ENCODE assay signal across 8 mouse cellular contexts in genomic region chrX:19167121-19167853, GRCm38 (mm10).
A peak's percentile ranks its signal among the peaks of the same experiment; 100 is the strongest.
DNase-seq lines count a peak whose midpoint lies in the region; ATAC-seq and TF ChIP-seq lines count a peak whose summit lies in the region.

No protein-coding gene starts in this region.

- TF ChIP-seq EP300 in MEL (IDR thresholded peaks at IDR 0.05; ENCODE audit: low read depth in 1 of 2, low read length in 2 of 2) = no peak

- H3K9ac ChIP-seq in MEL (ENCODE audit: control insufficient read depth, low read depth, low read length, poor library complexity, severe bottlenecking) = no peak overlapping the region
- no peak overlapping the region for H3K9ac ChIP-seq in heart, embryonic 12.5 days
- no peak overlapping the region for H3K9ac ChIP-seq in kidney, embryonic 15.5 days

- no peaks in the 10 kb centered on the region for H3K27me3 ChIP-seq in MEL (ENCODE audit: control insufficient read depth in 1 of 2, insufficient read depth in 2 of 2, low read length in 2 of 2)
- H3K27me3 ChIP-seq in heart, embryonic 12.5 days (replicated peaks) = no peaks in the 10 kb centered on the region
- no peaks in the 10 kb centered on the region for H3K27me3 ChIP-seq in kidney, embryonic 15.5 days
- no peaks in the 10 kb centered on the region for H3K27me3 ChIP-seq in midbrain, embryonic 10.5 days (ENCODE audit: low read depth, poor library complexity, severe bottlenecking)

- TF ChIP-seq CTCF in MEL (IDR thresholded peaks at IDR 0.05 in 2 of 3, conservative IDR thresholded peaks at IDR 0.05 in 1 of 3; ENCODE audit: control insufficient read depth in 1 of 3, insufficient read depth in 1 of 3, low read depth in 2 of 3, low read length in 3 of 3, poor library complexity in 1 of 3, severe bottlenecking in 1 of 3) = no peak

- H3K4me2 ChIP-seq in heart, embryonic 12.5 days = peak overlapping the region; percentile 33
- peak overlapping the region; percentile 43 for H3K4me2 ChIP-seq in kidney, embryonic 15.5 days

- H3K9me3 ChIP-seq in MEL (replicated peaks; ENCODE audit: insufficient read depth, low read length) = no peaks in the 10 kb centered on the region
- no peaks in the 10 kb centered on the region for H3K9me3 ChIP-seq in heart, embryonic 12.5 days (replicated peaks)
- H3K9me3 ChIP-seq in kidney, embryonic 15.5 days (replicated peaks) = no peaks in the 10 kb centered on the region
- H3K9me3 ChIP-seq in midbrain, embryonic 10.5 days (replicated peaks) = no peaks in the 10 kb centered on the region

- peak; percentile 13 for DNase-seq in embryo, embryonic 11 days
- no peak for DNase-seq in embryo, embryonic 9.5 days (ENCODE audit: extremely low spot score)
- no peak for DNase-seq in MEL (ENCODE audit: low read depth, low spot score)
- DNase-seq in cerebellum, postnatal 25 days = peak; percentile 8 to 25
- peak; percentile 11 for DNase-seq in midbrain, embryonic 10.5 days (ENCODE audit: low spot score)
- peak; percentile 26 for DNase-seq in urinary bladder, postnatal 14 days (ENCODE audit: low spot score)

- H3K27ac ChIP-seq in MEL (ENCODE audit: control insufficient read depth, low read depth, low read length) = no peak overlapping the region
- H3K27ac ChIP-seq in heart, embryonic 12.5 days (ENCODE audit: poor library complexity, severe bottlenecking) = no peak overlapping the region
- H3K27ac ChIP-seq in kidney, embryonic 15.5 days = peak overlapping the region; percentile 71; the same call in 1 of the 2 replicates
- no peak overlapping the region for H3K27ac ChIP-seq in midbrain, embryonic 10.5 days (replicated peaks)

- peaks cover 0 to 42% of the 10 kb centered on the region in 2 experiments; a peak in 3 of 4 replicates for H3K36me3 ChIP-seq in MEL (ENCODE audit: control insufficient read depth in 1 of 2, insufficient read depth in 2 of 2, low read length in 2 of 2)
- H3K36me3 ChIP-seq in heart, embryonic 12.5 days = no peaks in the 10 kb centered on the region
- no peaks in the 10 kb centered on the region for H3K36me3 ChIP-seq in kidney, embryonic 15.5 days
- no peaks in the 10 kb centered on the region for H3K36me3 ChIP-seq in midbrain, embryonic 10.5 days

- no peak for ATAC-seq in heart, embryonic 12.5 days (ENCODE audit: insufficient number of reproducible peaks, low FRiP score)
- peak; percentile 88 for ATAC-seq in kidney, embryonic 15.5 days (replicated peaks; ENCODE audit: low FRiP score)

- no peak for TF ChIP-seq POLR2A in MEL (IDR thresholded peaks at IDR 0.05; ENCODE audit: control insufficient read depth in 1 of 2, insufficient read depth in 1 of 2, low read depth in 1 of 2, low read length in 2 of 2, poor library complexity in 1 of 2)

- peaks cover 6 to 12% of the 10 kb centered on the region in 2 experiments for H3K4me1 ChIP-seq in MEL (ENCODE audit: control insufficient read depth in 1 of 2, insufficient read depth in 2 of 2, low read length in 2 of 2)
- no peaks in the 10 kb centered on the region for H3K4me1 ChIP-seq in heart, embryonic 12.5 days (replicated peaks)
- H3K4me1 ChIP-seq in kidney, embryonic 15.5 days = no peaks in the 10 kb centered on the region
- H3K4me1 ChIP-seq in midbrain, embryonic 10.5 days = no peaks in the 10 kb centered on the region

- 71% methylated on average over 12 of the region's 12 CpGs for WGBS in heart, embryonic 12.5 days
- WGBS in kidney, embryonic 15.5 days = 43% methylated on average over 12 of the region's 12 CpGs
- 77% methylated on average over 12 of the region's 12 CpGs for WGBS in midbrain, embryonic 10.5 days

- no peaks in the 10 kb centered on the region for H3K79me2 ChIP-seq in MEL (ENCODE audit: control insufficient read depth, insufficient read depth, low read length, poor library complexity)

- H3K4me3 ChIP-seq in MEL (ENCODE audit: control insufficient read depth in 1 of 2, insufficient read depth in 1 of 2, low read depth in 2 of 2, low read length in 2 of 2) = no peak overlapping the region
- H3K4me3 ChIP-seq in heart, embryonic 12.5 days = 0 out of 2 replicates have a peak overlapping the region, but pooled peaks have one; percentile 3
- H3K4me3 ChIP-seq in kidney, embryonic 15.5 days (replicated peaks) = peak overlapping the region; percentile 32
- no peak overlapping the region for H3K4me3 ChIP-seq in midbrain, embryonic 10.5 days

- no peak for TF ChIP-seq RAD21 in MEL (IDR thresholded peaks at IDR 0.05; ENCODE audit: low read depth, low read length)

TF ChIP-seq in MEL, 35 proteins besides CTCF, POLR2A, EP300 and RAD21:
- no peak for TF ChIP-seq GATA1 (IDR thresholded peaks at IDR 0.05; ENCODE audit: low read depth, low read length)
- TF ChIP-seq MAZ (IDR thresholded peaks at IDR 0.05; ENCODE audit: low read depth, low read length) = no peak
- TF ChIP-seq TAL1 (IDR thresholded peaks at IDR 0.05; ENCODE audit: low read length) = no peak
- TF ChIP-seq USF1 (IDR thresholded peaks at IDR 0.05; ENCODE audit: low read depth, low read length) = peak; percentile 33
TF ChIP-seq in MEL: peak in this region for 1.

Comparison
In these comparisons a context has a peak if more than half of its experiments do, and no peak if none do; other contexts are left out.
1. DNase-seq: peak in embryo, embryonic 11 days (single experiment), cerebellum, postnatal 25 days (2 of 2), midbrain, embryonic 10.5 days (single experiment) and urinary bladder, postnatal 14 days (single experiment); none in embryo, embryonic 9.5 days (single experiment) and MEL (single experiment).
2. H3K4me3 ChIP-seq: peak in heart, embryonic 12.5 days (single experiment) and kidney, embryonic 15.5 days (single experiment); none in MEL (0 of 2) and midbrain, embryonic 10.5 days (single experiment).